ENCODE assay signal across 17 mouse cellular contexts in the genomic region with DNA sequence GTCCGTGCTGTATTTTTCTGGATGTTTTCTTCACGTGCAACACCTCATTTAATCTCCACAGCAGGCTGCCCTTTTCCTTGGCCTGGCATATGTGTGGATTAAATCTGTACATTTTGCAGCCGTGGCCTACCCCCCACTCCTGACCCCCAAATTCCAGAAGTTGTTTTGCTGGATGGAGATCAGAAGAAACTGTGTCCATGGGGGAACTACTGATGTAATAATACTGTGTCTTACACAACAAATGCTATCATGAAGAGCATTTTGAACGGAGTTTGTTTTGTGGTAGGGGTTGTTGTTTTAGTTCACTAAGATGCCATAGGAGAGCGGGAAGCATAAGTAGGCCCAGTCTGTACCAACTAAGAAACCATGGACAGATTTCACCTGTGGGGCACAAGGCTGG.
"Had no signal": no experiment of that assay in that cellular context is flagged by ENCODE, and none has a peak within 500 bp of the region (broad histone marks: within the 10 kb centered on the region; RNA-seq: fewer than 3 reads in every experiment).

No protein-coding gene starts in this region.

- H3K27me3 ChIP-seq: liver, embryonic 12.5 days; midbrain, embryonic 12.5 days; neural tube, embryonic 13.5 days; neural tube, embryonic 15.5 days had no signal

- H3K36me3 ChIP-seq: liver, embryonic 12.5 days; midbrain, embryonic 10.5 days; midbrain, embryonic 12.5 days; neural tube, embryonic 13.5 days; neural tube, embryonic 15.5 days had no signal

- DNase-seq: lung, adult 18-20 months; retina, postnatal 1 day; right cerebral cortex, adult 18-20 months; right cerebral cortex, postnatal 25 days; right cerebral cortex, postnatal 4 days; spleen, adult 18-20 months; thymus, adult 18-20 months; thymus, postnatal 14 days; thymus, postnatal 36 days had no signal

- H3K27ac ChIP-seq: liver, embryonic 12.5 days; liver, embryonic 14.5 days; midbrain, embryonic 10.5 days; midbrain, embryonic 12.5 days; neural tube, embryonic 13.5 days; neural tube, embryonic 15.5 days had no signal

- H3K9ac ChIP-seq: liver, embryonic 12.5 days; liver, embryonic 14.5 days; midbrain, embryonic 12.5 days; neural tube, embryonic 13.5 days; neural tube, embryonic 15.5 days had no signal

- H3K4me3 ChIP-seq: liver, embryonic 12.5 days; midbrain, embryonic 10.5 days; midbrain, embryonic 12.5 days; myocyte; neural tube, embryonic 13.5 days; neural tube, embryonic 15.5 days had no signal

- H3K9me3 ChIP-seq: liver, embryonic 12.5 days; midbrain, embryonic 10.5 days; midbrain, embryonic 12.5 days; neural tube, embryonic 13.5 days; neural tube, embryonic 15.5 days had no signal

- H3K4me2 ChIP-seq: liver, embryonic 12.5 days; midbrain, embryonic 12.5 days; neural tube, embryonic 13.5 days; neural tube, embryonic 15.5 days had no signal

- ATAC-seq: liver, embryonic 12.5 days; midbrain, embryonic 16.5 days had no signal
